Mouse (Mus musculus) colon, adult 2 months (tissue): ENCODE measurements around the gene Gm21725. TPM values are rescaled to one million over a fixed set of nuclear protein-coding genes. Genes with fewer than 3 reads are reported as not detected.

Source experiments
- polyA plus RNA-seq: library from polyadenylated mRNA; depleted of rRNA; stranded (reverse); fragments of >200 nt; gene quantifications from 2 replicates; pipeline ENCODE4 v1.2.3, GENCODE M21; 2012; rRNA removed

The Gm21725 gene
- not detected in 2 replicates for polyA plus RNA-seq

GRCm38 (mm10) chrY:13348963-13349362, at the start of gene Gm21725:
TSS of gene Gm21725 (minus strand) at chrY:13349063.

Other genes starting within 250 kb of the Gm21725 start
- not detected in 2 replicates for gene Gm21891, start 215.6 kb downstream of the Gm21725 start, polyA plus RNA-seq
- gene Gm21425, start 187.1 kb downstream of the Gm21725 start, polyA plus RNA-seq = not detected in 2 replicates
- not detected in 2 replicates for gene Gm21828, start 125.1 kb downstream of the Gm21725 start, polyA plus RNA-seq
- gene Gm21440, start 96.7 kb downstream of the Gm21725 start, polyA plus RNA-seq = not detected in 2 replicates
- not detected in 2 replicates for gene Gm21454, start 96.6 kb downstream of the Gm21725 start, polyA plus RNA-seq
- gene Gm21866, start 116.5 kb upstream of the Gm21725 start, polyA plus RNA-seq = not detected in 2 replicates
- not detected in 2 replicates for gene Gm20773, start 145.0 kb upstream of the Gm21725 start, polyA plus RNA-seq